Mouse (Mus musculus): ENCODE data around the gene Cstb.

Cstb gene

DNA sequence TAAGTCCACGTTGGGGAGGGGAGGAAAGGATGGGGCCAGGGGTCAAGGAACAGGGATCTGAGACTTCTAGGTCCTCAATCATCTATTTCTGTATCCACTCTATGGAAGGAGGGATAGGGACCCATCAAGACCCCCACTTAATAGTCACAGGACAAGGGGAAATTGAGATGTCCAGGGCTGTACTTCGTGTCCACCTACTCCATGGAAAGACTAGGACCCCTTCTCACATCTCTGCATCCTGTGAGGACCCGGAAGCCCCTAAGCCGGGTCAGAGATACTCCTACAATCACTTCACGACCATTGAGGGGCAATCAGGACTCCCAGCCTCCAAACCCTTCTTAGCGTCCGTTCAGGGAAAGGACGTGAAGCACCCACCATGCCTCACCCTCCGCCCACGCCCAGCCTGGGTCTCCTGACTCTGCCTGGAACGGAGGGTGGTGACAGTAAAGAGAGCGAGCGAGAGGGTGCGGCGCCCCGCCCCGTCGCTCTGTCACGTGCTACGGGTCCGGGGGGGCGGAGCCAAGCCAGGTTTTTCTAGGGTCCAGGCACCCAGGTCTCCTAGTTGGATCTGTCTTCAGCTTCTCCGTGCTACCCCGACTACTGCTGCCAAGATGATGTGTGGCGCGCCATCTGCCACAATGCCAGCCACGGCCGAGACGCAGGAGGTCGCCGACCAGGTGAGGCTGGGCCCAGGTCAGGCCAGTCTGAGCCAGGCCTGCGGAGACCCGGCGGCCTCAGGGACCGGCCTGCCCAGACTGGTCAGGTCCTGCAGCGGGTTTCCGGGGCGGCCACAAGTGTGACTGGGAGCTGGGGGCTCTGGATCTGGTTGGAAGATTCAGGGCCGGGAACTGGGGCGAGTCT is at the start of gene Cstb:
Gene Cstb, plus strand, starts transcription at position 489 of the 861 bp plus-strand sequence.
- peak; percentile 90 to 95 for DNase-seq (ENCODE audit: inconsistent age in 2 of 2, low spot score in 1 of 2)

DNA sequence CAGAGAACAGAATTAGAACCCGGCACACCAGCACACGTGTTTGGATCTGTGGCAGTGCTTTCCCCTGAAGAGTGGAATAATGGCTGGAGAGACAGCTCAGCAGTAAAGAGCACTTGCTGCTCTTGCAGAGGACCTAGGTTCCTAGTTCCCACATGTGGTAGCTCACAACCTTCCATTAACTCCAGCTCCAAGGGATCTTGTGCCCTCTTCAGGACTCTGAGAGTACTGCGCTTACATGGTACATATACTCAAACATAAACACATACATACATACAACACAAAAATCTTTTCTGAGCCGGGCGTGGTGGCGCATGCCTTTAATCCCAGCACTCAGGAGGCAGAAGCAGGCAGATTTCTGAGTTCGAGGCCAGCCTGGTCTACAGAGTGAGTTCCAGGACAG is 47.0 kb upstream of the Cstb start:
- no peak for DNase-seq (ENCODE audit: inconsistent age in 2 of 2, low spot score in 1 of 2)

DNA sequence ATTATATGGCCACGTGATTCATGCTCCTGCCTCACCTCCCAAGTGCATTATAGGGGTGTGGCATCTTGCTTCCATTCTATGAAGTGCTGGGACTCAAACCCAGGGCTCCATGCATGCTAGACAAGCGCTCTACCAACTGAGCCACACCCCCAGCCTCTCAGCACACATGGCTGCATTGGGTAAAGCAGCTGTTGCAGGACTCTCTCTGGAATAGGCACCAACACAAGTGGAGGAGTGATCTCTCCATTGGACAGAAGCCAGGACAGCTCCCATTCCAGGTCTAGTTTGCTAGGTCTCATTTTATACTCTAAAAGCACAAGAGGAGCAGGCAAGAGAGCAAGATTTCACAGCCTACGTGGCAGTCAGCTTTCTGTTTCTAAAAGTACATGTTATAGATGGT is 41.9 kb upstream of the Cstb start:
- DNase-seq (ENCODE audit: inconsistent age in 2 of 2, low spot score in 1 of 2), result no peak

DNA sequence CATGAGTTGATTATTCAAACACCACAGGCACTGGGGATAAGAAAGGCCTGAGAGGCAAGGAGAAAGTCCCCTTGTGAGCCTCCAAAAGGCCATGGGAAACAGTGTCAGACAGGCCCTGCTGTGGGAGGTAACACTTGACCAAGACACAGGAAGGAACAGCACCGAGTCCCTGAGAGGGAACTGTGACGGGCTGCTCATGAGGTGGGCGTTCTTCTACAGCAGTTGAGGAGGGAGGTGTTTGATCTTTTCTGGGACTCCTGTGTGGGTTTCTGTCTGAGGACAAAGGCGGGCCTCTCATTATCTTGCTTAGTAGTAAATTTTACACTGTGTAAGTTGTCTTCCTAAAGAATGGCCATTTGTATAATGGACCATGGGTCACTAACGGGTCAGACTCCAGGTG is 39.9 kb upstream of the Cstb start:
- DNase-seq (ENCODE audit: inconsistent age in 2 of 2, low spot score in 1 of 2), result no peak

DNA sequence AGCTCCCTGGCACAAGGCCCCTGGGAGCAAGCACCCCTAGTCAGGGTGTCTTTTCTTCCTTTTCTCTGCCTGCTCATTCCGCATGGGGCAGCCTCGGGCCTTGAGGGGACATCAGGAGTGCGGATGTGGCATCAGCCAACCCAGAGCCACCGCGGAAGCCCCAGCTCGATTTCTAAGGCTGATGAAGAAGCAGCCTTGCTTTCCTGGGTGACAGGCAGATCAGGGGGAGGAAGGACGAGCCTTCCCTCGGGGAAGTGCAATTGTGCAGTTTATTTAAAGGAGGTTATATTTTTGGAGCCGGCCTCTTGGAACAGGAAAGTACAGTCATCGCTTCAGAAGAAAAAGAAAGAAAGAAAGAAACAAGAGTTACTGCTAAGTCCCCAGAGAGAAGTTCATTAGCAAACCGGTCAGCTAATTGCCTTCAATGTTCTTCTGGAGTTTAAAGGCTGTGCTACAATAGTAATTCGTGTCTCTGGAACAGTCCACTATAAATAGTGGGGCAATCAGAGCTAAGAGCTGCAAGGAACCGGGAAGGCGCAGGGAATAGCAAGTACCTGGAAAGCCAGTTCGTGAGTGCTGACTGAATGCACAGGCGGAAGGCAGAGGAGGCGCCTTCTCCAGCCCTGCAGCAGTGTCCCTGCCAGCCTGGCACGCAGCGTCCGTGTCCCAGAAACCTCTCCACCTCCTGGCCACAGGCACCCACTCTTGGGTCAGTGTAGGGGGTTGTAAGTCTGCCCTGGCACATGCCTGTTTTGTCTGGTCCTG is 37.1 kb upstream of the Cstb start:
- no peak for DNase-seq (ENCODE audit: inconsistent age in 2 of 2, low spot score in 1 of 2)

DNA sequence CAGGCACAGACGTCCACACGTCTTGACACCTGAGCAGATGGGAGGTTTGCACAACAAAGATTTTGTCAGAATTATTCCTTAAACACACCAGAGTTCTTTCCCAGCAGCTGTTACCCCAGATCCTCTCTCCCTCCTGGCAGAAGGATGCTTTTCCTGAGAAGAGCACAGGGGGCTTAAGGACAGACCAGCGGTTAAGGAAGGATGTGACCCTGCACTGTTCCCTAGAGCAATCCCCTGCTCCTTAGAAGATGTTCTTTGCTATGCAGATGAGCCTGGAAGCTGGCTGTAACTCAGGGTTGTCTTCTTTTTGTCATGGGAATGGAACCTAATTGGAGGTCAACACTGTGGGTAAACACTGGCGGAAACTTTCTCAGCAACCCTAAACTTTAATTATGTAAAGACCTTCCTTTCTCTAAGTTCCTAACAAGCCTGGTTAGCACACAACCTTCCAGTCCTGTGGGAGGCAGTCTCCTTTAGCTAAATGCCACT is 34.4 kb upstream of the Cstb start:
- no peak for DNase-seq (ENCODE audit: inconsistent age in 2 of 2, low spot score in 1 of 2)

DNA sequence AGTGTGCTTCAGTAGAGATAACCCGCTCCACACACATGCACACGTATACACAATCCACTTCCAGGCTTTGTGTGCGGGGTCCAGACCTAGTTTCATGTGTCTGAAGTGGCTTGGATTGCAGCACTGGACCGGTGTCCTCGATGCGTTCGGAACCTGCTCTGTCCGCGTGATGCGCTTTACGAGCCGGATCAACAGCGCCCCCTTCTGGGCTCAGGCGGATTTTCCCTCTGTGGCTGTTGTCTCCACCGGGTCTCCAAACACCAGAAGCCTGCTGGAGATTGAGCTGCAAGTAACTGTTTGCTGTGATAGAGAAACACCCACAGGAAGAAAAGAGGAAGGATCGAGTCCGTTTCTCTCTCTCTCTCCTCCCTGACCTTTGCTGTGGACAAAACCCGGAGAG is 33.4 kb upstream of the Cstb start:
- peak; percentile 82 to 95 for DNase-seq (ENCODE audit: inconsistent age in 2 of 2, low spot score in 1 of 2)

DNA sequence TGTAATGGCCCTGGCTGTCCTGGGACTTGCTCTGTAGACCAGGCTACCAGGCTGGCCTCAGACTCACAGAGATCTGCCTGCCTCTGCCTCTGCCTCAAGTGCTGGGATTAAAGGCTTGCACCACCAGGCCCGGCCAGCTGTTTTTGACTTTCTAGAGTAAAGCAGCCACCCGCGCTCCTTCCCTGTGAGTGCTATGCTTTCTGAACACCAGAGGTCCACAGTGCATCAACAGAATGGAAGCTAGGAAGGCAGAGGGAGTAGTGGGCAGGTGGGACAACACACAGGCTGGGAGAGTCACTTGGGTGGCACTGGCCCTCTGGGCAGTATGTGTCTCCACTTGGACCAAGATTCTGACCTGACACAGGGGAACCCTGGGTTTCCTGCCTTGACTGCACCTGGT is 30.1 kb upstream of the Cstb start:
- DNase-seq (ENCODE audit: inconsistent age in 2 of 2, low spot score in 1 of 2), result no peak

DNA sequence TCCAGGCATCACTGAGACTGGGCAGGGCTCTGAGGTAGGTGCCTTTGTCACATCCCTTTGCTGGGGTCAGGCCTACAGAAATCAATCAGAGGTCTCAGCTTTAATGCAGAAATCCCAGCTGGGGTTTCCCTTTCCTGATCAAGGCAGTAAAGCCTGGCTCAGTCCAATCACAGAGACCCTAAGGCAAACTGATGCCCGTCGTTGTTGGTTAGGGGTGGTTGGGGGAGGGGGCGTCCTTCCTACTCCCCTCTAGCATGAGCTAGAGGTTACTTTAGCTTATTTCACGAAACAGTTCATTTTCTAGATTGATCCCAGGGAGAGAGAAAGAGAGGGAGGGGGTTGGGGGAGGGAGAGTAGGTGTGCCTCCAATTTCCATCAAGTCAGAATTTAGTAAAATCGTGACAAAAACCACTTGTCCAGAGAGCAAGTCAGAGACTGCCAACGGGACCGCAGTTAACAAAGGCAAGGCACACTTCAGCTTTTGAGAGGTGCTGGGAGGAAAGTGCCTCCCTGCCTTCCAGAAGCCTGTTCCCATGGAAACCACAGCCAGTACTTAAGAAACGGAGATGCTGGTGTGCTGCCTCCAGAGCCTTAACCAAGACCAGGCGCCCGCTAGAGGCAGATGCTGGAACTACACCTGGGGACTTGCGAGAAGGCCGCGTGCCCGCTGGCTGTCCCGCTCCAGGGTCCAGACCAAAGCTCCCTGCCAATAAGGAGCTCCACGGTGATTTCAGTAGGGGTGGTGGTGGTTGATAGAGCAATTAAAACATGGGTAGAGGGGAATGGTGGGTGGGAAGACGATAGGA is 29.4 kb upstream of the Cstb start:
- peak; percentile 89 to 97 for DNase-seq (ENCODE audit: inconsistent age in 2 of 2, low spot score in 1 of 2)

DNA sequence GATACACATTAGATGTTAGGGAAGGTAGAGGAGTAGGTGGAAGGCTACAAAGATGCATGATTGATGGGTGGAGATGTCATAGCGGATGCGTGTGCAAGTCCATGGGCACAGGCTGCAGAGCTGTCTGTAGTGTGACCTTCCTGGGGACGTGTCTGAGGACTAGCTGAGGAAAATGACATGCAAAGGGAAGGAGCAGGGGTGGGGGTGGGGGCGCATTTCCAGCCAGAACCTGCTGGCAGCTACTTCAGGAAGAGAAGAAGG is 28.9 kb upstream of the Cstb start:
- DNase-seq (ENCODE audit: inconsistent age in 2 of 2, low spot score in 1 of 2), result no peak

DNA sequence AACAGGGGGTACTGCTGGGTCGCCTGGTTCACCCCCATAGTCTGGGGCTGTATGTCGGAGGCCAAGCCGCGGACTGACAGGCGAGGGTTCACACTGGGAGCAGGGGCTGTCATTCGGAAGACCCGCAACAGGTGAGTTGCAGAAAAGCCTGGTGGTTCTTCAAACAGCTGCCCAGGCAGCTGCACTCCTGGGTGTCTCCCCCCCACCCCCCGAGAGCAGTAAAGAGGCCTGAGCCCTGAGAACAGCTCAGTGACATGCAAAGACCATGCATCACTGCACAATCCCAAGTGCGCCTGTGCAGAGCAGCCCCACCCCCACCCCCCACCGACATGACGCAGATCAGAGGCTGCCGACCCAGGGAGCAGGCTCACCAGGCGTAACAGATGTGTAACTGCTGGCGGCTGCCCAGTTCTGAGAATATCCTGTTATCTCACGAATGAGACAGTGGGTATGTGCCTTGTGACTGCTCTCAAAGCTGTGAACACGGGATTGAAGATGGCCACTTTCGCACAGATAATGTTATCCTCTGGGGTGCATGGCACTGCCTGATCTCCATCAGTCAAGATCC is 26.3 kb upstream of the Cstb start:
- peak; percentile 79 to 85 for DNase-seq (ENCODE audit: inconsistent age in 2 of 2, low spot score in 1 of 2)

DNA sequence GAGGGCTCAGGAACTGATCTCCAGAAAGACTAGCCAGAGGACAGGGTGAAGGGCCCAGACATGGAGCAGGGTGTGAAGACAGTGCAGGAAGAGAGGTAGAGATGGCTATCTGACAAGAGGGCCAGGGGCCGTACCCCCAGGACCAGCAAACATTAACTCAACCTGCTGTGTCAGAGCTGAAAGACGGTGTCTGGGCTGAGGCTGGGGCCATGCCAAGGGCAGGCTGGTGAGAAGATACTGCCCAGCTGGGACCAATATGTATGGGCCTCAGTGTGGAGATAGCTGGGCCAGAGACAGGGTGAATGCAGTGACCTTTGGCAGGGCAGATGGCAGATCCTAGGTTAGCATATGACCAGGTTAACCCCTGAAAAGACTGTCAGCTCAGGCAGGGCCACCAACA is 24.3 kb upstream of the Cstb start:
- DNase-seq (ENCODE audit: inconsistent age in 2 of 2, low spot score in 1 of 2), result no peak

DNA sequence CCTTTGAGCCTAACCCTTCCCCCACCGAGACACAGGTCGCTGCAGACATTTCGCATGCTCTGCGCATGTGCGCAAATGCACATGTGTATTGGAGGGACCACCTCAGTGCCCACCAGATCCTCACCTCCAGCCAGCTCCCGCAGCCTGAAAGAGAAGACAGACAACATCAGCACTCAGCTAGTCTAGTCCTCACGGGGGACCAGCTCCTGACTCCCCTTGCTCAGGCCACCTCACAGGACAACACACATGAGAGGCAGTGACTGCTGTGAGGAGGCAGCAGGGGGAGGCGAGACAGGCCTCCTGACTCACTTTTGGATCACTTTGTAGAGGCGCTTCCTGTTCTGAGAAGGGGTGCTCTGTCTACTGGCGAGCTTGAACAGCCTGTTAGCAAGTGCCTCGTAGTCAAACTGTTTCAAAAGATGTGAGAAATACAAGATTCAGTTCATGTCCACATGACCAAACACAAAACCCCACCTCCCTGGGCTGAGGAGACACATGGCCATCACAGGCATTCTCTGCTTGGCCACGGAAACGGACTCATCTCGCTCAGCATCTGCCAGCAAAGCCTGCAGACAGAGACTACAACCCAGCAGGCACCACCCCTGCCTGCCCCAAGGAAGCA is 23.1 kb upstream of the Cstb start:
- no peak for DNase-seq (ENCODE audit: inconsistent age in 2 of 2, low spot score in 1 of 2)

DNA sequence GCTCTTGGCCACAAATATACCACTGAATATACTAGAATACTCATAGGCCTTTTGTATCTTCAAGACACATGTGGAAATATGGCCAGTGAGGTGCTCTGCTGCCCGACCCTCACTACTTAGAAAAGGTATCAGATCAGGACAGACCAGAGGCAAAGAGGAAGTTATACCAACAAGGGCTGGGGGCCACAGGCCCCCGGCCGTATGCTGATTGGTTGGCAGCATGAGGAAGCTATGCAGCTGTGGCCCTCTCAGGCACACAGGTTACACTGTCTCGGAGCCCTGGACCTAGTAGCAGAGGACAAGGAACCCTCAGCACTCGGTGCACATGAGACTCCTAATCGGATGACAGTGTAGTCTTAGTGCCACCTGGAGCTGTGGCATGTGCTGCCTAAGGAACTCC is 19.3 kb upstream of the Cstb start:
- no peak for DNase-seq (ENCODE audit: inconsistent age in 2 of 2, low spot score in 1 of 2)

DNA sequence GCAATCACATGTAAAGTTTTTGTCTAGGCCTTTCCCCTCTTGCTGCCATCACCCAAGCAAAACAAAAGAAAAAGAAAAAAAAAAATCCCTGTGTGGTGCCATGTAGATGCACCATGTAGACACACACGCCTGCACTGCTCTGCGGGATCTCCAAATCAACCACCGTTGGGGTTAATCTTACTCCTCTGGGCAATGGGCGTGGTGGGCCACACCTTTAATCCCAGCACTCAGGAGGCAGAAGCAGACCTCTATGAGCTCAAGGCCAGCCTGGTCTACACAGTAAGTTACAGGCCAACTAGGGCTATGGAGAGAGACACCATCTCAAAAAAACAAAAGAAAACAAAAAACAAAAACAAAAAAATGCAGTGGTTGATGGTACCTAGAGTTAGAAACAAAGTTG is 18.3 kb upstream of the Cstb start:
- no peak for DNase-seq (ENCODE audit: inconsistent age in 2 of 2, low spot score in 1 of 2)

DNA sequence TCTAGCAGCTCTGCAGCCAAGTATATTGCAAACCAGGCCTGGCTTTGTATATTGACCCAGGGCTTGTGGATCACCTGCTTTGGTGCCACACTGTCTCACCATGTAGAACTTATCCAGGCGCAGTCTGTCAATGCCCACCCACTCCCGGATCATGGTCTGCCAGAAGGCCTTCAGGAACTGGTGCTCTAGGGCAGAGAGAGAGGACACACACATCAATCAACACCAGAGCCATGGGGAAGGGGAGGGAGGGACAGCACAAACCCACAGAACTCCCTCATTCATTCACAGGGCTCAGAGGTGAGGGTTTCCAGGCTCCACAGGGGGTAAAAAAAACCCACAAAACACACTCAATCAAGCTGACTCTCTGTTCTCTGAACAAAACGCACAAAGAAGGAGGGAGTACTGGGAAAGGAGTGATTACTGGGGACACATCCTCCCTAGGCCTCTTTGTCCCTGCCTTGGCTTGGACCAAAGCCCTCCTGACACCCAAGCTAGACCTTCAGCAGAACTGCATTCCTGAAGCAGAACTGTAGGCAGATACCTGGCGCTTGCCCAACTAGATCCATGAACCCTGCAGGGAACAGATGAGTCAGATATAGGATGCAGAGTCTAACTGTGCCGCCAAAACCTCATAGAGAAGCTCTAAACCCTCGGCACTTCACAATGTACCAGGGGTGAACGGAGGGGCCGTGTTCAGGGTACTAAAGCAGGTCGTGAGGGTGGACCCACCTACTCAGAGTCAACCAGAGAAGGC is 16.3 kb upstream of the Cstb start:
- peak; percentile 85 to 86 for DNase-seq (ENCODE audit: inconsistent age in 2 of 2, low spot score in 1 of 2)

DNA sequence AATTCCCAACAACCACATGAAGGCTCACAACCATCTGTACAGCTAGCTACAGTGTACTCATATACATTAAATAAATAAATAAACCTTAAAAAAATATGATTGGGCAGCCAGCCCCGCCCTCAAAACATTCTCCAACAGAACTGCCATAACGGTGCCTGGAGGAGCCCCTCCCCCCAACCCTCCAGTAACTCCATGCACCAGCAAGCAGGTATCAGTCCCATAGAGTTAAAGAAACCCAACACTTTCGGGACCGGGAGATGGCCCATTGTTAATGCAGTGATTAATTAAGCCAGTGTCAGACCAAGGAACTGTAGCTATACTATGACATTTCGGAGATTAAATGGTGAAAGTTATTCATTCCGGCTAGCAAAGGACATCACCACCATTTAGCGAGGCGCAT is 13.6 kb upstream of the Cstb start:
- DNase-seq (ENCODE audit: inconsistent age in 2 of 2, low spot score in 1 of 2), result no peak

DNA sequence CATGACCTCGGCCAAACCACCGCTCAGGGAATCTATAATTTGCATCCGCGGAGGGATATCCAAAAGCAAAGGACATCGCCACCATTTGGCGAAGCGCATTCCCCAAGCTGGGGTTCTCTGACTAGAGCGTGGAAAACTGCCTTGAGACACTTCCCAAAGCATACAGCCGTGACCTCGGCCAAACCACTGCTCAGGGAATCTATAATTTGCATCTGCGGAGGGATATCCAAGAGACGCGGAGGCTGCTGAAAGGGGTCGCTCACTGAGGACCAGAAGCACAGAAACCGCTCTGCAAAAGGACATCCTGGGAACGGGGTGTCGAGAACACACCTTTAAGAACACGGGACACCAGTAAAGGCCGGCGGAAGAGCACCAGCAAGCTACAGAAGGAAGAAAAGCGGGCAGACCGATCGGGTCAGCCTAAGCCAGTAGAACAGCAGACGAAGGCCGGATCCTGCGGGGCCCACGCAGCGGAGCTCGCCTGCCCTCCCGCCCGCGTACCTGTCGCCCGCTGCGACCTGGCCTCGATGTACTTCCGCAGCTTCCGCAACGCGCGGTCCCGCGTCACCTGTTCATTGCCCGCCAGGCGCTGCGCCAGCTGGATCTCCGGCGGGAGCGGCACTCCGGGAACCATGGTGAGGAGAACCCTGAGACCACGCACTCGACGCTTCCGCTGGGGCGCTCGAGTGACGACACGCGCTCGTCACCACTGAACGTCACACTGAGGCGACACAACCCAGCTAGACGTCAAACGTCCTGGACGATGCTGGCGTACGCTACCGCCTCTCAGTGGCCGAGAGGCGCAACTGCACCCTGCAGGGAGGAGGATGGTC is 12.9 kb upstream of the Cstb start, which contains the start of gene Rrp1:
Gene Rrp1, minus strand, starts transcription at position 725 of the 833 bp plus-strand sequence.
- DNase-seq (ENCODE audit: inconsistent age in 2 of 2, low spot score in 1 of 2), result peak; percentile 94 to 98

DNA sequence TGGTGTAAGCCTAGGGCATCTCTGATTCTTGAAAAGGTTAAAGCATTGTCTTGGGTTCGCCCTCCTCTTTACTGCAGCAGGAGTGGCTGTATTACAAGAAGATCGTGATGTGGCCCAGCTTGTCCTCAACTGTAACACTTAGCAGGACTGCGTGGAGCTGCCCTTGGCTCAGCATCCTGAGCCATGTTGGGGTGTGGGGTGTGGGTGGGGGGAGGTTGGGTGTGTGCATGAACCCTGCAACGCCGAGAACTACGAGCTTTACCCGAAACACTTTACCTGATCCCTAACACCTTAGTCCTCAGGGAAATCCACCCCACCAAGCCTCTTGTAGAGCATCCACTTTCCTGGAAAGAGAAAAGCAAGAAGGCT is 12.3 kb upstream of the Cstb start:
- DNase-seq (ENCODE audit: inconsistent age in 2 of 2, low spot score in 1 of 2), result no peak
